Mouse (Mus musculus) erythroid progenitor cell, adult 5-6 weeks (primary cell): ENCODE results near the gene Pld4. TPM values are rescaled to one million over a fixed set of nuclear protein-coding genes. Genes with fewer than 3 reads are reported as not detected.
"Not testable (repeated sequence)": the region's sequence is repeated elsewhere in the genome, so short reads cannot be mapped to it uniquely, and the experiment has no call there.

Source experiments
- ATAC-seq: replicated peaks from 2 replicates; pipeline ENCODE4 v1.8.0; 2016; ENCODE audit warnings: moderate number of reproducible peaks, mild to moderate bottlenecking, moderate TSS enrichment, inconsistent platforms; ENCODE audit not compliant: poor library complexity, low FRiP score, severe bottlenecking
- total RNA-seq, 2 experiments: library from RNA; stranded (forward) in 1 of 2; stranded (reverse) in 1 of 2; fragments of 150-400 nt in 1 of 2; fragments of 186-747, 209-891 nt in 1 of 2; gene quantifications; 2 replicates each; pipeline versions ENCODE4 v1.2.3 to v1.2.4; 2015 to 2017; ENCODE audit warnings: low replicate concordance in 2 of 2

Gene Pld4
- total RNA-seq, 2 experiments from 2014 or later, result 14.0 to 20.1 TPM

- ATAC-seq, result no peak
Observed at GRCm38 (mm10) chr12:112798332-112798681, 37.9 kb downstream of the Pld4 start.

DNA sequence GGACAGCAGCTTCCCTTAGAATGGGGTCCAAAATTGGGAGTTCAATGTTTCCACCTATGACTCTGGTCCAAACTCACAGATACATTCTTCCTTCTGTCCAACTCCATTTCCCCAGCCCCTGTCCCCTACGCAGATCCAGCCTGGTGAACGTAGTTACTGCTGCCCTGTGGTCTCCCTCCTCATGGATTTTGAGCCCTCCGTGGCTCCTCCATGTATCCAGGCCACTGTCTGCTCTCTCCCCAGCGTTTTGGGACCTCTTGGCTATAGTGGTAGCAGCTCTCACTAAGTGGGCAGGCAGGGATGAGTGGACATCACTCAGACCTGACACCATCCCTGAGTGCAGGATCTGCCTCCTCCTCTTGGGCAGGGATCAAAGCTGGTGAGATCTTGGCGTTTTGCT lies 38.3 kb downstream of the Pld4 start:
- ATAC-seq, result no peak

GRCm38 (mm10) chr12:112799237-112799970 lies 38.9 kb downstream of the Pld4 start:
- no peak for ATAC-seq

DNA sequence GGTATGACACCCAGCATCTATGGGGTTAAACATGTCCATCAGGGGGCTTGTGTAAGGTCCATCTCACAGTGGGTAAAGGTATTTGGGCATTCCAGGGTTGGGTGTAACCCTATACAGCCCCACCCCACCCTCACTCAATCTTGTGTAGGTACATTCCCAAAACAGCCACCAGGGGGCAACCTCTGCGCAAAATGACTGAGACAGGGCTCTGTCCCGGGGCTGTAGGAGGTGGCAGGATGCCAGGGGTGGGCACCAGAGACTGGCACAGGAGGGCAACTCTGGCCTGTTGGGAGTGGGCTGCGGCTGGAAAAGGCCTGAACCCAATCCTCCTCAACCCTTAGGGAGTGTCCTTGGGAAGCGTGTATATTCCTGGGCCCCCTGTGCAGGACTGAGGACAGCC lies 40.0 kb downstream of the Pld4 start:
- ATAC-seq, result peak; percentile 76

DNA sequence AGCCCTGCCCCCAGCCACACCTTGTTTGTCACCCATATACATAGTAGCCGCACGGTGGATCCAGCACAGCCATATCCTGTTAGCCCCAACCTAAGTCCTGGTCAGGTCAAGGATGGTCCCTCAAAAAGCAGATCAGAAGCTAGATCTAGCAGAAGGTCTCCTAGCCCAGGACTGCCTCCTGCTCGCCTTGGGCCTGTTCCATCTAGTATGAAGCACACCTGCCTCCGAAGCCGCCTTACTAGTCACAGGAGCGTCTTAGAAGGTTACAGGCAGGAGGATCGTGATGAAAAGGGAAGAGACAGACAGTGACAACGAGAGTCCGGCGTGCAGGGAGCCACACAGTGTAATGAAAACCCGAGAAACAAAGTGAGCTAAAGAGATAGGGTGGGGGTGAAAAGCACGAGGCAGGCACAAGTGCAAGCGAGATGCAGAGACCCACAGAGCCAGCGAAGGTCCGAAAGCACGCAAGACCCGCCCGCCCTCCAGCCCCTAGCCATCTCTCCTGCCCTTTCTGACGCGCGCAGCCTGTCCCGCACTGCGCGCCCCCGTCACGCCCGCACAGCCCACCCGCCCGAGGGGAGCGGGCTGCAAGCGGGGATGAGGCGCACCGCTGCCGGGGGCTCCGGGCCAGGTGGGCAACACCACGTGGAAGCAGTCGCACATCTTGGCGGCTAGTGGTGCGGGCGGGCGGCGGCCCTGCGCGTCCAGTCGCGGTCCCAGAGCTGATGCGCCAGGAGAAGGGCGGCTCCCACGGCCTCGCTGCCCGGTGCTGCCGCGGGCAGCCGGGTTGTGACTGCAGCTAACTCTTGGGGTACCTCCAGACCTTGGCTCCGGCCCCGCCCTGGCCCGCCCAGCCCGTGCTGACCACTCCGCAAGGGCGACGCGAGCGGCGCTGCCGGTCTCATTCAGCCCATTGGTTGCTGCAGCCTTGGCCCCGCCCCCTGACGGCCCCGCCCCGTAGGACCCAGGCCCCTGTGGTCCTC lies 41.7 kb downstream of the Pld4 start, which contains the start of gene Ahnak2:
Gene Ahnak2, minus strand, starts transcription at position 794 of the 983 bp plus-strand sequence.
- no peak for ATAC-seq

- no peak for ATAC-seq
Observed at GRCm38 (mm10) chr12:112802917-112803316, 42.5 kb downstream of the Pld4 start.

DNA sequence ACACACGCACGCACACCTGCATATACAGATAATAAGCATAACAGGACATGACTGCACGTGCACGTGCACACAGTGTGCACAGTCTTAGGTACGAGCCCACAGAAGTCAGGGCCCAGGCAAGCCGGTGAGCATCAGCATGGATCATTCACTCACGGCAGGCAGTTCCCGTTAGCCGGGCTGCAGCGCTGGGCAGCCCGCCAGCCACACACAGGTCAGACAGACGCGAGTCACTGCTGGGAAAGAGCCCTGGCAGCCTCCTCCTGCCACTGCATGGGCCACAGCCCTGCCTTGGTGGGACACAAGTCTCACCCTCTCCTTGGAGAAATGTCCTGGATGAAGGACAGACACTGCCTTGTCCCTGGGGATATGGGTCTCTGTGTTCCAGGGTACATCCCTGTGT lies 43.6 kb downstream of the Pld4 start:
- ATAC-seq, result no peak

GRCm38 (mm10) chr12:112806044-112806443 lies 45.6 kb downstream of the Pld4 start:
- no peak for ATAC-seq

- no peak for ATAC-seq
Observed at GRCm38 (mm10) chr12:112807796-112808195, 47.3 kb downstream of the Pld4 start.

GRCm38 (mm10) chr12:112808212-112808586 lies 47.7 kb downstream of the Pld4 start:
- no peak for ATAC-seq

DNA sequence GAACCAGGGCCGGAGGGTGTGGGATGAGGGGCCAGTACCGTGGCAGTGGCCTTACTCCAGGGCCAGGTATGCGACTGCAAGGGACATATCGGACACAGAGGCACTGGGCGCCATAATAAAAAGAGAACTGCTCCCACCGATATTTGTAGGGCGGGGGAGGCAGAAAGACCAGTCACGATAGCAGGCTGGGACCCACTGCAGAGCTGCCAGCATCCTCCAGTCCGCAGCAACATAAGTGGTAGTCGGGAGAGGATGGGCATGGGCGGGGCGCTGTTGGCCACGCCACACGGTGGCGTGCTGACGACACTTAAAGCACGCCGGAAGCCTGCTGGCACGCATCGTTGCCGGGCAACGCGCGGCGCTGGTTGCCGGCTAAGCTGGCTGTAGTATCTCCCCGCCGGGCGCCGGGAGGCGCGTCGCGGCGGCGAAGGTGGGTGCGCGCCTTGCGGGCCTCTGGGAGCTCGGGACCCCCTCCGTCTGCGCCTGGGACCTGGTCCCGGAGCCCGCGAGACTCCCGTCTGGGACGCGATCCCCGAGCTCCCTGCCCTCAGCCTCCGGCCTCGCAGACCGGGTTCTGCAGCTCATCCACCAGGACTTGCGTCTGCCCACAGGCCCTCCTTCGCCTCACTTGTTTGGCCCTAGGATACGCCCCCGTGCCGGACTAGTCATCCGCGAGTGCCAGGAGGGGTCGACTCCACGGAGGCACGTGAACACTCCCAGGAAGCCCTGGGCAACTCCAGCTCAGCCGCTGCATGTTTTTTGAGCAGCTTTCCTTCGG lies 48.3 kb downstream of the Pld4 start, which contains the start of gene Clba1:
Gene Clba1, plus strand, starts transcription at position 351 of the 778 bp plus-strand sequence.
- peak; percentile 85 for ATAC-seq

DNA sequence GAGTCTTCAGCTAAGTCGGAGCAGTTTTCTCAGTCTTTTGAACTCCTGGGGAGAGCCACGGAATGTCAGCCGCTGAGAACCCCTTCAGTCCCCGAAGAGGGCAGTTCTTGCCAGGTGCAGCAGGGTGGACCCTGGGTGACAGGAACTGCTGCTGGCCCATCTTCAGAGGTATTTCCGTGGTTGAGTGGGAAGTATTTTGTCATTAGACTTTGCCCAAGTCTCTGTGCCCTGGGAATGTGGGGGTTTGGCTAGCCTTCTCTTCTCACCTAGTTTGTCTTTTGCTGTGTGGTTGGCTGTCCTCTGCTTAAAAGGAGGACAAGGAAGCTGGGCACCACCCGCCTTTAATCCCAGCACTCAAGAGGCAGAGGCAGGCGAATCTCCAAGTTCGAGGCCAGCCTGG lies 49.2 kb downstream of the Pld4 start:
- ATAC-seq, result no peak

- no peak for ATAC-seq
Observed at GRCm38 (mm10) chr12:112810092-112810885, 49.8 kb downstream of the Pld4 start.

DNA sequence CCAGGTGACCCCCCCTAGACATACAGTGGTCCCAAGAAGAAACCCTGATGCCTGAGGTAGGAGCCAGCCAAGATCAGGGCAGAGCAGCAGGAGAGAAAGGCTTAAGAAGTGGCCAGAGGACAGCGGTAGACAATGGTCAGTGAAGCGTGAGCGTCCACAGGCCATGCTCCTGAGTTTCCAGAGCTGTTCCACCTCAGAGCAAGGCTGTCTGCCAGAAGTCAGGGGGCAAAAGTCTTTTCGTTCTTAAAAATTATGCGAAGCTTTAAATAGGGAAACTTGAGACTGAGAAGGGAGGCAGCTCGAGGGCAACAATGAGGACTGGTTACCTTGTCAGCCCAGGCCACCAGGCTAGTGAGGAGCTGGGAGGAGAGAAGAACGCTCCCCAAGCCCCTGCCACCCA lies 52.9 kb downstream of the Pld4 start:
- ATAC-seq, result no peak

DNA sequence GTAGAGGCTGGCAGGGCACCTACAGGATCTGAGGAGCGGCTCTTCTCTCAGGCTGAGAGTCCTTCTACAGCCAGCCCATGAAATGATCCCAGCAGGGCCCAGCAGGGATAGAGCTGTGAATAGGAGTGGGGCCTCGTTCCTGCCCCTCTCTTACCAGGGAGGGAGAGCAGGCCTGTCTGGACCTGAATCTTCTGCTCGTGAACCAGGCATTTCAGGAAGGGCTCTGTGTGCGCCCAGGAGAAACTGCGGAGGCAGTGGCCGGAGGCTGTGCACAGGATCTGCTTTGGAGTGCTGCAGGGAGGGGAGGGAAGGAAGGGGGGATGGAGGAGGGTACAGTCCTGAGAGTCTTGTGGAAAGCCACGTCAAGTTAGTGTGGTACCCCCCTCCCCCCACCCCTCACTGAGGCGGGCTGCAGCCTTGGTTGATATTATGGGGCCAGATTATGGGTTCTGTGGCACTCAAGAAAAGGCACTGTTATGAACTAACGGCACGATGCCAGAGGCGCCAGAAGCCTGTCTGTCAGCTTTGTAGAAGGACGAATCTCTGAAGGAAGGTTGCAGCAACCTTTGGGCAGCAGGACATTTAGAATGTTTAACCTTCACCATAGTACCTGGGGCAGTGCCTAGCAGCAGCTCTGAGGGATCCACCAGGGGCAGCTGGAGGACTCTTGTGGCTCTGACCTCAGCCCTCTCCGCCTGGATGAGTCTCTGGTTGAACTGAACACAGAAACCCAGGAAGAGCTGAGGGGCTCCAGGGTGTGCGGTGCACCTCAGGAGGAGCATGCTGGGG lies 54.4 kb downstream of the Pld4 start:
- ATAC-seq, result no peak

DNA sequence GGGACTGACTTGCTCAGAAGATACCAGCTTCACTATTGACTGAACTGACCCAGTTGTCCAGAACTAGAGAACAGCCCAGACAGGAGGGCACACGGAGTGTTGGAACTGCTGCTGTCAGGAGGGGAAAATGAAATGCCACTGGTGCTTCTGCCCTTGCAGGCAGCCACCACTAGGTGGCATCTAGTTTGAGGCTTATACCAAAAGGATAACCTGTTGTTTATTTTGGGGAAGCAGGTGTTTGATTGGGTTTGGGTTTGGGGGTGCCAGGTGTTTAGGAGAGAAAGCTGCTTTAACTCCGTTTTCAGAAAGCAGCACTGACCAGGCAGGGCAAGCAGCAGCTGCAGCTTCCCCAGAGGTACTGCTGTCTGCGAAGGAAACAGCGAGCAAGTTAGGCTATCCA lies 55.8 kb downstream of the Pld4 start:
- peak; percentile 53 for ATAC-seq

- ATAC-seq, result not testable (repeated sequence)
Observed at GRCm38 (mm10) chr12:112816866-112817265, 56.4 kb downstream of the Pld4 start.
